Mouse (Mus musculus): ENCODE data around the gene Fam240b. TPM values are rescaled to one million over a fixed set of nuclear protein-coding genes. Genes with fewer than 3 reads are reported as not detected.

Gene Fam240b
- polyA plus RNA-seq, 1 experiment from 2014 or later, result not detected

Other genes with a start within 250 kb of the Fam240b start
- 3.1 and 3.5 TPM in 2 replicates for gene Cdc14b, start 222.5 kb downstream of the Fam240b start, polyA plus RNA-seq (2014; fragmentation: Nextera tagmentation; extraction: Ambion mirVana)
- 7.9 and 8.7 TPM in 2 replicates for gene Aaed1, start 185.1 kb downstream of the Fam240b start, polyA plus RNA-seq (2014; fragmentation: Nextera tagmentation; extraction: Ambion mirVana)
- 124 and 136 TPM in 2 replicates for gene Ctsl, start 126.9 kb downstream of the Fam240b start, polyA plus RNA-seq (2014; fragmentation: Nextera tagmentation; extraction: Ambion mirVana)
- 22.0 and 24.1 TPM in 2 replicates for gene Cdk20, start 65.5 kb downstream of the Fam240b start, polyA plus RNA-seq (2014; fragmentation: Nextera tagmentation; extraction: Ambion mirVana)

Measured in forebrain, embryonic 14.5 days (tissue).